Mouse (Mus musculus) R1 (cell line): ENCODE data around the gene Iqck.

ENCODE experiments used
- DNase-seq: peaks from one replicate; pipeline ENCODE4 v3.0.0-alpha.2; 2018; ENCODE audit warnings: low read depth, low spot score

Gene Iqck

DNA sequence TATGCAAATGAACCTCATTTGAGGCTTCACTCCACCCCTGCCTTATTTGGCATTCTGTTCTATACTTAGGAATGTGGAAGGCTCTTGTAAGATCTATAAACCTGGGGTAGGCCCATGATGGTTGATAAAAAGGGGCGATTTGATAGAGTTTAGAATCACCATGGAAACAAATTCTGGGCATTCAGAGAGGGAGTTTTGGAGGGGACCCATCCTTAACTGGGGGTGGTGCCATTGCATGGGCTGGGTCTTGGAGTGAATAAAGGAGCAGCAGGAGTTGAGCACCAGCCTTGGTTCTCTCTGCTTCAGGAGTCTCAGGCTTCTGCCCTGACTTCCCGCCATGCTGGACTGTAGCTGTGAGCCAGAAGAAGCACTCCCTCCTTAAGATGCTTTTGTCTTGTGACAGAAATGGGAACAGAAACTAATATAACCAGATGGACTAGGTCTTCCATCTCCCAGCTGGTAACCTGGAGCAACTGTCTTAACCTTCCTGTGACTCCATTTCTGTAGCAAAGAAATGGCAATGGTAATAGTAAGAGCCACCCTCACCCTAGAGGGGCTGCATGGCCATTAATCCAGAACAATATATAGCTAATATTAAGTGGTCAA lies 93.2 kb downstream of the Iqck start:
- no peak for DNase-seq

GRCm38 (mm10) chr7:118949749-118950148 lies 94.2 kb downstream of the Iqck start:
- no peak for DNase-seq

DNA sequence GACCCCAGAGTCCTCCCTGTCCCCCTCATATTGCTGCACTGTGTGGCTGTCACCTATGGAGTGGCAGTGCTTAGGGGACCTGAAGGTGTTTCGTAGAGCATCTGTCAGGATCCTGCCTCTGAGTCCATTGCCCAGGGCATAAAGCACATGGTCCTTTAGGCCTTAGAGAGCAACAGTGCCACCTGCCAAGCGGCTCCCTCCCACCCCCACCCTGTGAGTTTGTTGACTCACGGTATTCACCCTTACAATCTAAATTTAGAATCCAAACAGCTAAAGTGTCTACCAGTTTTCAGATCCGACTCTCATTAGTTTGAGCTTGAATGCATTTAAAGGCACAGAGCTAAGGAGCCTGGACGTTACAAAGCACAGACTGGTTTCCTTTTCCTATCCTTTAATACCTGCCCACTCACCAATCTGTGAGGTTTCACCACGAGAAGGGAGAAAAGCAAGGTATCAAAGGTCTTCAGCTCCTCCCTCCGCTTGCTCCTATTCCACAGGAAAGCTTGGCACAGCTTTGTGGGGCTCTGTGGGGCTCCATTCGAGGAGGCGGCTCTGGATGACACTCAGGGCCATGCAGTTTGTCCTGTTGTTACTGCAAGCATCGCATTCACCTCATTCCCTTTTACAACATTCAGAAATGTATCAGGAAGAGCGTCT lies 98.2 kb downstream of the Iqck start:
- no peak for DNase-seq

DNA sequence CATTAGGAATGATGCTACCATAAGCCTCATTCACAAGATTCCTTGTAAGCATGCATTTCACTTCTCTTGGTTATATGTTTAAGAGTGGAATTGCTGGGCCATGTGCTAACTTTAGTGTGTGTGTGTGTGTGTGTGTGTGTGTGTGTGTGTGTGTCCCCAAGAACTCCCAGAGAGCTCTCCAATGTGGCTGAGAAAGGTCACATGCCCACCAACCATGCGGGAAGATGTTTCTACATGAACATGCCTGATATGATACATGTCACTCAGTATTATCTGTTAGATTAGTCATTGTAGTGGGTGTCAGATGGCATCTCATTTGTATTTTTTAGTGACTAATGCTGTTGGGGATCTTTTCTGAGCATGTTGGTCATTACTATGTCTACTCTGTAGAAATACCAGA lies 99.4 kb downstream of the Iqck start:
- no peak for DNase-seq

GRCm38 (mm10) chr7:118956616-118957246 lies 101.2 kb downstream of the Iqck start:
- DNase-seq, result no peak

- DNase-seq, result no peak
These were observed 103.7 kb downstream of the Iqck start for GRCm38 (mm10) chr7:118959209-118959608.

DNA sequence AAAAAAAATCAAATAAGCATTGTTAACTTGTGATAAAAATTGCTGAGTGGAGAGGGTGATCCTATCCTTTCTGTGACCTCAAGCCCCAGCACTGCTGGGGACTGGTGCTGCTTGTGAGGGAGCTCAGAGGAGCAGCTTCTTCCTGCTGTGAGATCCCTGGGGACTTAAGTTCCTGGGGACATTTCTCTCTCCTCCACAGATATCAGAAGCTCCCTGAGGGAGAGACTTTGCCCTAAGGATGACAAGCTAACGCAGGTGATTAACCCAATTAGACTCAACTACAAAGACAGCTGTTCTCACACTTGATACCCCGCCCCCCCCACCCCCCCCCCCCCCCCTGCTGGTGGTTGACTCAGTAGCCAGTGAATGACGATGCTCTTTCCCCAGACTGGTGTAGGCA lies 109.2 kb downstream of the Iqck start:
- no peak for DNase-seq

DNA sequence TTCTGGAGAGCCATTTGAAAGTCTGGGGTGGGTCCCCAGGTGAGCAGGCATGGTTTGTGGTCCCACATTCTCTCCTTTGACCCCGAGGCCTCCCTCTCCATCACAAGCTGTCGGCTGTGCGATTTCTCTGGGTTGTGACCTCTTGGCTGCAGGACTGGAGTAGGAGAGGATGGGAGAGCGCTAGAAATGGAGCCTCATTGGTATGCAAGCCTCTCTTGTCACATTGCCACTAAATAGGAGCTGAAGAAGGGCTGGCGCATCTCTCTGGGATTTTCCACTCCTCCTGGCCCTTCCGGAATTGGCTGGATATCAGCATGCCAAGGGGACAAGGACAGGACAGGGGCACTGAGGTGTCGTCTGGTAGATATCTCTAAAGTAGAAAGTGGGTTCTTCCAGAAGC lies 109.6 kb downstream of the Iqck start:
- no peak for DNase-seq

- peak; percentile 72 for DNase-seq
These were observed 113.3 kb downstream of the Iqck start for GRCm38 (mm10) chr7:118968870-118969269.

DNA sequence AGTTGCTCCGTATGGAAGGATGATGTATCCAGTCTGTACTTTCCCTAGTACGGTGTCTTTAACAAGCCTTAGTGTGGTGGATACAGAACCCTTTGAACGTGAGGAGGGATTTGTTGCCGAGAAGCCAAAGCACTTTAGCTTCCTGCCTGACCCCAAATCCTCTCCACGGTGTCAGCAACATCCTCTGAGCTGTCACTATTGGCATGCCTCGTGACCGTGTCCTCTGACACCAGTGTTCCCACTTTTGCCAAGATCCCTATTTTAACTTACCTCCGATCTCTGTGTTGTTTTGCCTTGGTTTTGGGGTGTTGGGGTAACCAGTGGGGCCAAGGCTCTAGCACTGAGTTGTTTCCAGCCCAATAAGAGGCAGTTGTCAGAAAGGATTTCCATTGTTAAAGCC lies 115.9 kb downstream of the Iqck start:
- no peak for DNase-seq

DNA sequence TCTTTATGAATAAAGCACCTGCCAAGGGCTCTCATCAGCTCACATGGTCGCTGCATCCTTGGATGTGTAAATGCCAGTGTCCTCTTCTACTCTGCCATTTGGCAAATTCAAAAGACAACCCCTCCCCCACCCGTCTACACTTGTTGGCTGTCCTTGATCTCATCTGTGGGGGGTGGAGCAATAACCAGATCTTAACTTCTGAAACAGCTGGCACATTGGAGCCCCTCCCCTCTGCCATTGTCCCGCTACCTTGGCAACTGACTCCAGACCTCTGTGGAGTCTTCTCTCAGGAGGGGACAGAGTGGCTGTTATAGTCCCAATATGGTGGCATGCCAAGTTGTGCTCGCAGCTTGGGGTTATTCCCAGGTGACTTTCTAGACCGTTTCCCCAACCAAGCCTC lies 116.8 kb downstream of the Iqck start:
- peak; percentile 59 for DNase-seq

DNA sequence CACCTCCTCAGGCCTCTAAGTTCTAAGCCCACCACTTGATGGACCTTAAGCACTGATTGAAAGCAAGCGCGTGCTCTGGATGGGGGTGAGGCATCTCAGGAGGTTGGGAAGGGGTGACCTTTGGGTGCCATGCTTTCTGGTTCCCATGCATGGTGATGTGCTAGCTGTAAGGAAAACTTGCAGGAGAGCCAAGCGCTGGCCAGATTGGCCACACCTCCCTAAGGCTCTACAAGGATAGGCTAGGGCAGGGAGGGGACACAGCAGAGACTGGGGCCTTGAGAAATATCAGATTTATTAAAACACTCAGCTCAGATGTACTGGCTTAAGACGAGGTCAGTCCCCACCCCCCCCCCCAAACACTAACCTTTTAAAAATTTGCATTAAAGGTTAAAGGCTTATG lies 117.8 kb downstream of the Iqck start:
- DNase-seq, result no peak

DNA sequence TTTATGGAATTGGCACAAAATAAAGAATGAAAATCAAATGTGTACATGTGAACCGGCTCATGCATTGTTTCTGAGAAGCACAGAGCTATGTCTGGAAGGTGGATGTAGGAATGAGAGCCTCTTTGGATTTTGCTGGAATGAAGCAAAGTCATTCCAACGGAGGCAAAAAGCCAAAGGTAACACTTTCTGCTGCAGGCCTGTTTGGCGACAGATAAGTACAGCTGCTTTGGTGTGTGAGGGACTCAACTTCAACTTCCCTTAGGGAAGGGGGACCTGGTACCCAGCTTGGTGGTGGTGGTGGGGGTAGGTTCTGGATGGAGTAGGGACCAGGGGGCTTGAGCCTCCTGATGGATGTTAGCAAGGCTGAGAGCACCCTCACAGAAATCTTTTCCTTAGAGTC lies 120.3 kb downstream of the Iqck start:
- DNase-seq, result no peak

- peak; percentile 66 for DNase-seq
These were observed 121.0 kb downstream of the Iqck start for GRCm38 (mm10) chr7:118976414-118977166.

DNA sequence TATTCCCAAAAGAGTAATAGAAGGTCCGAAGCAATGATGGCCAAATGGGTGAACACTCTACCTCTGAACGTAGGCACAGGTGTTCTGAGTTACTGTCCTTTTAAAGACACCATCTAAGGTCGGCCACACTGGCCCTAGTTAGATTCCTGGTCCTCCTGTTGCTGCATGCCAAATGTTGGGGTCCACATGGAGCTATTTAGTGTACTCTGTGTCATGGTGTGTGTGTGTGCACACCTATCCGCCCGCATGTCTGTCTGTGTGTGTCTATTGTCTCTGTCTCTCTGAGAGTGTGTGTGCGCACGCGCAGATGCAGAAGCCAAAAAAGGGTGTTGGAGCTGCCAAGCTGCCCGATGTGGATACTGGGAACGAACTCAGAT lies 121.6 kb downstream of the Iqck start:
- no peak for DNase-seq

- no peak for DNase-seq
These were observed 123.6 kb downstream of the Iqck start for GRCm38 (mm10) chr7:118979121-118979520.

DNA sequence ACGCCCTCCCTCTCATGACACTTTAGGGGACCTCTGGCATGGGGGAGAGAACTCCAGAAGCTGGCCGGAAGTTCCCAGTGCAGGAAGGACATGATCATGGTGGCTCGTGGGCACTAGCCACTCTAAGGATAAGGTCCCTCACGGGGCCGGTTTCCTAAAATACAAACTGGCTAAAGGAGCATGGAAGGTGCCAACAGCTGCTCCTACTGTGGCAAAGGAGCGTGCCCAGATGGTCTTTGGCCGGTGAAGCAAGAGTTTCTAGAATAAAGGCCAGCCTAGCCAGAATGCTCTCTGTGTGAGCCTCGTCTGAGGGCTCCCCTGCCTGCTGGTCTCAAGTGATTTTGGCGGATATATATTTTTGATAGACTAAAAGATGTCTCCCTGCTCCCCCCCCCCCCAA lies 124.2 kb downstream of the Iqck start:
- no peak for DNase-seq

DNA sequence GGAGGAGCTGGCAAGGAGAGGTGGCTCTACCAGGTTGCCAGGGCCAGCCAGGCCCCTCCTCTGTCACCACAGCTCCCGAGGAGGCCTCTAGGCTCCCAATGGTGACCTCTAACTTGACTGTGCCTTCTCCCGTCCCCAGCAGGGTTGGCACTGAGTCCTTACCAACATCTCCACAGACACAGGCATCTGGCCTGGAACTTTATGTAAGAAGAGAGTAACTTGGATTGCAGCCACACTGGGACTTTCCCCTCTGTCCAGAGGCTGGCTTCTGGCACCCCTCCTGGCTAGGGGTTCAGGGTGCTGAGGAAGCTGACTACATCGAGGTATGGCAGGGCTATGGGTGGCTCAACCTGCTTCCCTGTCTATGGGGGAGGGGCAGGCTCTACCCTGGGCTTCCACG lies 125.8 kb downstream of the Iqck start:
- DNase-seq, result no peak

- DNase-seq, result no peak
These were observed 126.3 kb downstream of the Iqck start for GRCm38 (mm10) chr7:118981831-118982230.

- DNase-seq, result no peak
These were observed 127.0 kb downstream of the Iqck start for GRCm38 (mm10) chr7:118982586-118982985.

DNA sequence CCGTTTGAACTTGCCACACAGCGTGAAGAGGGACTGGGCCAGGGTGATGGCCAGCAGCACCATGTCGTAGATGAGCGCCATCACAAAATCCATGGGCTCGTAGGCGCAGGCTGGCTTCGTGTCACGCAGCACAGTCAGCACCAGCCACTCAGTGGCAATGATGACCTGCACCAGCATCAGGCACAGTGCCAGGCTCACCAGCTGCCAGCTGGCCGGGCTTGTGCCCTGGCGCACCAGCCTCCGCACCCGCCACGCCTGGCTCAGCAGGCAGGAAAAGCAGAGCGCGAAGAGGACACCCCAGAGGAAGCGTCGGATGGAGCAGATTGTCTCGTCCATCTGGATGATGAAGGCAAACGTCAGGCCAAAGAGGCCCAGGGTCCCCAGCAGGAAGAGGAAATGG lies 128.4 kb downstream of the Iqck start:
- no peak for DNase-seq

GRCm38 (mm10) chr7:118985786-118986185 lies 130.2 kb downstream of the Iqck start:
- DNase-seq, result no peak

- no peak for DNase-seq
These were observed 130.8 kb downstream of the Iqck start for GRCm38 (mm10) chr7:118986369-118986768.
